Mouse (Mus musculus): ENCODE data around the gene Gnb2. TPM values are rescaled to one million over a fixed set of nuclear protein-coding genes. Genes with fewer than 3 reads are reported as not detected.

Gnb2 gene
- polyA plus RNA-seq, 1 experiment from 2014 or later: 244 TPM

DNA sequence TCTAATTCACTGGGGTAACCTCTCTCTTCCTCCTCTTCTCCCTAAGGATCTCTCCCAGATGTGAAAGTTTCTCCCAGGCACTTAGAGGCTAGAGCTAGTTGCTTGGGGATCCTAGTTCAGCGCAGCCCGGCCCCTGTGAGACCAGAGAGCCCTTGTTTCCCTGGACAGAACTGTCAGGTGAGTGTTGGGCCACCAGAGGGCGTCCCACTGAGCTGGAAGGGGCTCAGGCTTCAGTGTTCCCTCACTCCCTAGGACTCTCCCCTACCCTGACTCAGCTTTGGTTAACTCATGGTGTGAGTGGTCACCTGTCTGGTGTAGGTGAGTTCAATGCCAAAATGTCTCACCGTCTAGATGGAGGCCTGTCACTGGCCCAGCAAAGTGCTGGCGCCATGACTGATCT is 14.9 kb downstream of the Gnb2 start, which contains the start of gene Gigyf1:
Gene Gigyf1 (plus strand): TSS at position 113 of the 400 bp plus-strand sequence.
- no peaks in the 10 kb centered on the region for H3K27me3 ChIP-seq
- 74% methylated on average over 5 of the region's 5 CpGs for WGBS
- H3K9me3 ChIP-seq (replicated peaks): no peaks in the 10 kb centered on the region
- peaks cover 18% of the 10 kb centered on the region for H3K4me1 ChIP-seq (replicated peaks)
- no peak within 1 kb of the TSS for H3K27ac ChIP-seq
- no peak for ATAC-seq (replicated peaks; ENCODE audit: insufficient number of reproducible peaks, insufficient read depth, low FRiP score, low read depth)
- H3K36me3 ChIP-seq: peaks cover 52% of the 10 kb centered on the region
- H3K4me2 ChIP-seq: no peak within 1 kb of the TSS
- H3K9ac ChIP-seq: no peak within 1 kb of the TSS
- H3K4me3 ChIP-seq: no peak within 1 kb of the TSS

DNA sequence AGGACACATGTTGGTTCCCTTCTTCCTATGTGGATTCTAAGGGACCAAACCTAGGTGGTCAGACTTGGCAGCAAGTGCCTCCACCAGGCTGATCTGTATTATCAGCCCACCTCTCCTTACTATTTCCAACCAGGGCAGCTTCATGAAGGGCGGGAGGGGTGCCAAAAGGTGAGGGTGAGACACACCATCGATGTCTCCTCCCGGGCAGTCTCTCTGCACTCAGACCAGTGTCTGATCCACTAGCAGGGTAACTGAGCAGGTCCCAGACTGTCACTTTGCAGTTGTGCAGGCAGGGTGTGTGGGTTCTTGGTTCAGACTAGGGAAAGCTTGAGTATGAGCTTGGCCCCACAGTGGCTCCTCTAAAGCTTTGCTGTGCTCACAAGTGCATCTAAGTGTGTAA is 18.5 kb downstream of the Gnb2 start:
- Histone ChIP-seq H3K9me3 (replicated peaks) (no peaks in the 10 kb centered on the region), H3K9ac (no peak overlapping the region), H3K4me1 (replicated peaks) (peaks cover 45% of the 10 kb centered on the region), H3K27ac (no peak overlapping the region), H3K36me3 (peaks cover 16% of the 10 kb centered on the region), H3K4me2 (no peak overlapping the region), H3K27me3 (no peaks in the 10 kb centered on the region), H3K4me3 (no peak overlapping the region)
- no peak for ATAC-seq (replicated peaks; ENCODE audit: insufficient number of reproducible peaks, insufficient read depth, low FRiP score, low read depth)
- 88% methylated on average over 3 of the region's 3 CpGs for WGBS

DNA sequence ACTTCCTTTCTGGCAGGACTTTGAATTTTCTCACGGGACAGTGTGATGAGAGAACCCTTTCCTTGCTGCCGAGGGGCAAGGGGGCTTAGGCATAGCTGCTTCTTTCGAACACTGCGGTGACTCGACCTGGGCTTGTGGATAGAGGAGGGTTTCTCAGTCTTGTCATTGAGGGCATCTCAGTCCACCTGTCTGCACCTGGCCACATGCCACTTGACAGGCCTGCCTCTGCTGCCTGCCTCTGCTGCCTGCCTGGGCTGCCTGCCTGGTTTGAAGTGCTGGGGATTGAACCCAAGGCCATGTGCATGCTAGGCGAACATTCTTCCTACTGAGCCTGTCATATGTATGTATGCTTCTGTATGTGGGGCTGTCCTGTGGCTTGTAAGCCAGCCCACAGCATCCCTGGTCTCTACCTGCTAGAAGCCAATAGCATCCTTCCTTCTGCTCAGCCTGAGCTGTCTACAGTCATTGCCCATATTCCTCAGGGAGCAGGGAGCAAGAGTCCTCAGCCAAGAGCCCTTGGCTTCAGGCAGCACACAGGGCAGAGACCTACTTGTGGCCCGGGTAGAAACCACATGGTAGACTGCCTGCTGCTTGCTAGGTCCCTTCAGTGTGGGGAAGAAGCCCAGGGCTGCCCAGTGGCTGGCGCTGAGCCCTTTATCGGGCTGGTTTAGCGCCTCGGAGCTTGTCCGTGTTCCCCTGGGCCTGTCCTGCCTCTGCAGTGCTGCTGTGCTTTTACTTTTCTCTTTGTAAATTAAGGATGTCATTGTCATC is 19.2 kb downstream of the Gnb2 start:
- H3K4me3 ChIP-seq: no peak overlapping the region
- no peak overlapping the region for H3K9ac ChIP-seq
- H3K4me2 ChIP-seq: no peak overlapping the region
- no peaks in the 10 kb centered on the region for H3K9me3 ChIP-seq (replicated peaks)
- WGBS: 74% methylated on average over 12 of the region's 12 CpGs
- no peak for ATAC-seq (replicated peaks; ENCODE audit: insufficient number of reproducible peaks, insufficient read depth, low FRiP score, low read depth)
- no peak overlapping the region for H3K27ac ChIP-seq
- H3K36me3 ChIP-seq: peaks cover 9% of the 10 kb centered on the region; the same call in 1 of the 2 replicates
- peaks cover 47% of the 10 kb centered on the region for H3K4me1 ChIP-seq (replicated peaks)
- no peaks in the 10 kb centered on the region for H3K27me3 ChIP-seq

DNA sequence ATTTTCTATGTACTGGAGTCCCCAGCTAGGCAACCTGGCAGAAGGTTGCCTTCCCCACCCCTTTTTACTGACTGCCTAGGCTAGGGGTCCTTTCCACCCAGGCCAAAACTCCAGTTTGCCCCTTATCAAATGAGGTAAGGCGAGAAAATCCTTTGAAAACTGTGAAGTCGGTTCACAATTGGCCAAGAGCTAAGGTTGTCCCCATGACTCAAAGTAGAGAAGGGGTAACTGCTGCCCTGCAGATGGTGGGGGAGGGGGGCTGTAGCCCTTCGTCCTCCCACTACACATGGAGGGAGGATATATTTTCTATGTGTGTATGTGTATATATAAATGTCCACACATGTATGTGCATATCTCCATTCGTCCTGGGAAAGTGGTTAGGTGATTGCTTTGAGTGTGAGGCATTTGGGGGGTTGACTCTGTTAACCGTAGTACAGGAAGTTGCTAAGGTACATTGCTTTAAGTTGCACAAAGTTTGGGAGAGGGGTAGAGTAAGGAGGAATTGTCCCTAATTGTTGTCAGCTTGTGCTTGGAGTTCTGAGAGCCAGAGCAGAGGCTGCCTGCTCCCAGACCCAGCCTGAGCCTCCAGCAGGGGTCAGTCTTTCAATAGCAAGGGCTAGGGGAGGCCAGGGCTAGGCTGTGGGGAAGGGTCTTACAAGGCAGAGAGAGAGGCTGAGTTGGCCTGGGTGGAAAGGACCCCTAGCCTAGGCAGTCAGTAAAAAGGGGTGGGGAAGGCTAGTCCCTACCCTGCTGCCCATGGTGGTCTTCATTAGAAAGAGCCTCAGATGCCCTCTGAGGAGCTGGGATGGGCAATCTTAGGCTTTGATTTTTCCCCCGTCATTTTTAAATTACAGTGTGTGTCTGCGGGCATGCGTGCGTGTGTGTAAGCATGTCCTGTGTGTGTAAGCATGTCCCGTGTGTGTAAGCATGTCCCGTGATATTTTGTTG is 20.2 kb downstream of the Gnb2 start:
- Histone ChIP-seq H3K9ac (0 out of 2 replicates have a peak overlapping the region, but pooled peaks have one; percentile 21), H3K4me2 (no peak overlapping the region)
- no peak for ATAC-seq (replicated peaks; ENCODE audit: insufficient number of reproducible peaks, insufficient read depth, low FRiP score, low read depth)

GRCm38 (mm10) chr5:137511706-137512105 is 21.6 kb downstream of the Gnb2 start:
- no peak overlapping the region; the same call in 1 of the 2 replicates for H3K9ac ChIP-seq
- H3K9me3 ChIP-seq (replicated peaks): no peaks in the 10 kb centered on the region
- no peak for ATAC-seq (replicated peaks; ENCODE audit: insufficient number of reproducible peaks, insufficient read depth, low FRiP score, low read depth)
- 64% methylated on average over 3 of the region's 3 CpGs for WGBS
- peak overlapping the region; percentile 86 for H3K4me2 ChIP-seq
- no peaks in the 10 kb centered on the region for H3K27me3 ChIP-seq
- peak overlapping the region; percentile 93 for H3K4me3 ChIP-seq
- H3K27ac ChIP-seq: no peak overlapping the region
- H3K36me3 ChIP-seq: no peaks in the 10 kb centered on the region
- peaks cover 47% of the 10 kb centered on the region for H3K4me1 ChIP-seq (replicated peaks)

More for the DNA sequence above, 20.2 kb downstream of the Gnb2 start:
- Histone ChIP-seq H3K36me3 (no peaks in the 10 kb centered on the region), H3K27ac (no peak overlapping the region), H3K27me3 (no peaks in the 10 kb centered on the region), H3K4me3 (no peak overlapping the region), H3K9me3 (replicated peaks) (no peaks in the 10 kb centered on the region), H3K4me1 (replicated peaks) (peaks cover 47% of the 10 kb centered on the region)
- 72% methylated on average over 11 of the region's 11 CpGs for WGBS

- no peaks in the 10 kb centered on the region for H3K9me3 ChIP-seq (replicated peaks)
- peak overlapping the region; percentile 93 for H3K4me3 ChIP-seq
- H3K9ac ChIP-seq: peak overlapping the region; percentile 94
- H3K27me3 ChIP-seq: no peaks in the 10 kb centered on the region
- peaks cover 47% of the 10 kb centered on the region for H3K4me1 ChIP-seq (replicated peaks)
- H3K4me2 ChIP-seq: peak overlapping the region; percentile 86
- no peaks in the 10 kb centered on the region for H3K36me3 ChIP-seq
- peak overlapping the region; percentile 87 for H3K27ac ChIP-seq
- peak; percentile 55 for ATAC-seq (replicated peaks; ENCODE audit: insufficient number of reproducible peaks, insufficient read depth, low FRiP score, low read depth)
- WGBS: under 1% methylated on average over 51 of the region's 83 CpGs
These were observed 22.5 kb downstream of the Gnb2 start for GRCm38 (mm10) chr5:137510573-137511390.

DNA sequence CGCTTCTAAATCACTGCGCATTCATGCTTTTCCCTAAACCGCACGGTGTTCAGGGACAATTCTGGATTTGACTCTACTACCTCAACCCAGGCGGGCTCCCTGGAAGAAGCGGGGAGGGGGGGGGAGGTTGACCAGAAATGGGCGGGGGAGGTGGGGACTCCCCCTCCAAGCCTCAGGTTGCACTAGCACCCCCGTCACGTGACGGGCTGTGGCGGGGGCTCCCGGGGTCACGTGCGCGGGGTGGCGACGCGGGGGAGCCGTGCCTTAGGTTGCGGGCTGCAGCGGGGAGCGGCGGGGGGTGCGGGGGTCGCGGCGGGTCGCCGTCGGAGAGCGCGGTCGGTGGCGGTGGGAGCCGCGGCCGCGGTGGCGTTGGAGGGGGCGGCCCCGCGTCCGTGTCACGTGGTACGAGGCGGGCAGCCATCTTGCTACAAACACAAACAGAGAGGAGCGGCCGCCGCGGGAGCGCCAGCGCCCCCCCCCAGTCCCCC is 23.3 kb downstream of the Gnb2 start:
- WGBS: 3% methylated on average over 23 of the region's 52 CpGs

DNA sequence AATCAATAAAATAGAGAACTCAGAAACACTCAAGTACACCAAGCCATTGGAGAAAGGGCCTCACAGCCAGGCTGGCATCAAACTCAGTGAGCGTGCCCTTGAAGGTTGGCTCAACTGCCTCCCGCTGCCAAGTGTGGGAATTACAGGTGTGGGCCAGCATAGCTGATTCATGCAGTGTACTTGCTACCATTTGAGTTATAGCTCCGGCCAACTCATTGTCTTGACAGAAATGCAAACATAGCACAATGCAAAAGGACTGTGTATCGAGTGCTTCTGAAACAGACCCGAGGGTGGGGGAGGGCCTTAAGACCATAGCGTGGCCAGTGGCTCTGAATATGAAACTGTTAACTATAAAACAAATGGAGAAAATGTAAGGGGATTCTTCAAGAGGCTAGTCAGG is 29.3 kb downstream of the Gnb2 start:
- H3K36me3 ChIP-seq: no peaks in the 10 kb centered on the region
- H3K4me2 ChIP-seq: no peak overlapping the region
- 82% methylated on average over 6 of the region's 6 CpGs for WGBS
- peaks cover 18% of the 10 kb centered on the region for H3K4me1 ChIP-seq (replicated peaks)
- H3K4me3 ChIP-seq: no peak overlapping the region
- H3K9ac ChIP-seq: no peak overlapping the region
- ATAC-seq (replicated peaks; ENCODE audit: insufficient number of reproducible peaks, insufficient read depth, low FRiP score, low read depth): no peak
- H3K9me3 ChIP-seq (replicated peaks): no peaks in the 10 kb centered on the region
- H3K27me3 ChIP-seq: no peaks in the 10 kb centered on the region
- H3K27ac ChIP-seq: no peak overlapping the region

More for the DNA sequence above, 23.3 kb downstream of the Gnb2 start:
- peak; percentile 73 for ATAC-seq (replicated peaks; ENCODE audit: insufficient number of reproducible peaks, insufficient read depth, low FRiP score, low read depth)
- peak overlapping the region; percentile 94 for H3K9ac ChIP-seq
- peak overlapping the region; percentile 86 for H3K4me2 ChIP-seq
- peak overlapping the region; percentile 87 for H3K27ac ChIP-seq
- no peaks in the 10 kb centered on the region for H3K36me3 ChIP-seq
- H3K9me3 ChIP-seq (replicated peaks): no peaks in the 10 kb centered on the region
- peaks cover 45% of the 10 kb centered on the region for H3K4me1 ChIP-seq (replicated peaks)
- H3K27me3 ChIP-seq: no peaks in the 10 kb centered on the region
- peak overlapping the region; percentile 93 for H3K4me3 ChIP-seq

GRCm38 (mm10) chr5:137502667-137503110 is 30.6 kb downstream of the Gnb2 start:
- ATAC-seq (replicated peaks; ENCODE audit: insufficient number of reproducible peaks, insufficient read depth, low FRiP score, low read depth): peak; percentile 88
- peak overlapping the region; percentile 77 for H3K4me2 ChIP-seq
- H3K4me3 ChIP-seq: peak overlapping the region; percentile 82
- H3K9ac ChIP-seq: peak overlapping the region; percentile 56
- no peaks in the 10 kb centered on the region for H3K36me3 ChIP-seq
- no peaks in the 10 kb centered on the region for H3K9me3 ChIP-seq (replicated peaks)
- WGBS: under 1% methylated on average over 28 of the region's 30 CpGs
- no peaks in the 10 kb centered on the region for H3K27me3 ChIP-seq
- H3K27ac ChIP-seq: peak overlapping the region; percentile 99
- peaks cover 18% of the 10 kb centered on the region for H3K4me1 ChIP-seq (replicated peaks)

GRCm38 (mm10) chr5:137501709-137502666 is 31.3 kb downstream of the Gnb2 start, which contains the start of gene Pop7:
Pop7 (minus strand) TSS chr5:137502518.
- peak within 1 kb of the TSS; percentile 99 for H3K27ac ChIP-seq
- H3K27me3 ChIP-seq: no peaks in the 10 kb centered on the region
- no peaks in the 10 kb centered on the region for H3K9me3 ChIP-seq (replicated peaks)
- H3K4me1 ChIP-seq (replicated peaks): peaks cover 18% of the 10 kb centered on the region
- H3K9ac ChIP-seq: peak within 1 kb of the TSS; percentile 72
- peak within 1 kb of the TSS; percentile 82 for H3K4me3 ChIP-seq
- peak; percentile 98 for ATAC-seq (replicated peaks; ENCODE audit: insufficient number of reproducible peaks, insufficient read depth, low FRiP score, low read depth)
- peak within 1 kb of the TSS; percentile 77 for H3K4me2 ChIP-seq
- H3K36me3 ChIP-seq: no peaks in the 10 kb centered on the region
- 3% methylated on average over 64 of the region's 64 CpGs for WGBS
